Mouse (Mus musculus): ENCODE results near the gene Wipf2. TPM values are rescaled to one million over a fixed set of nuclear protein-coding genes. Genes with fewer than 3 reads are reported as not detected.
"Not testable (repeated sequence)": the region's sequence is repeated elsewhere in the genome, so short reads cannot be mapped to it uniquely, and the experiment has no call there.

Gene Wipf2
- total RNA-seq, 2 experiments from 2014 or later: 4.9 to 25.9 TPM

GRCm38 (mm10) chr11:98905583-98905982 lies 42.1 kb downstream of the Wipf2 start:
- ATAC-seq (ENCODE audit: poor library complexity, severe bottlenecking): no peak

- ATAC-seq (ENCODE audit: poor library complexity, severe bottlenecking): no peak
Observed at GRCm38 (mm10) chr11:98907063-98907436, 43.6 kb downstream of the Wipf2 start.

- ATAC-seq (ENCODE audit: poor library complexity, severe bottlenecking): peak; percentile 97
Observed at GRCm38 (mm10) chr11:98907437-98908173, 44.2 kb downstream of the Wipf2 start, which contains the start of gene Cdc6. Gene Cdc6 (plus strand): TSS chr11:98907801.

- ATAC-seq (ENCODE audit: poor library complexity, severe bottlenecking): 0 out of 2 replicates have a peak, but pooled peaks have one; percentile 24
Observed at GRCm38 (mm10) chr11:98909654-98910053, 46.2 kb downstream of the Wipf2 start.

- ATAC-seq (ENCODE audit: poor library complexity, severe bottlenecking): no peak
Observed at GRCm38 (mm10) chr11:98910415-98910814, 47.0 kb downstream of the Wipf2 start.

GRCm38 (mm10) chr11:98911498-98911897 lies 48.1 kb downstream of the Wipf2 start:
- no peak for ATAC-seq (ENCODE audit: poor library complexity, severe bottlenecking)

GRCm38 (mm10) chr11:98914196-98914595 lies 50.8 kb downstream of the Wipf2 start:
- no peak for ATAC-seq (ENCODE audit: poor library complexity, severe bottlenecking)

- ATAC-seq (ENCODE audit: poor library complexity, severe bottlenecking): not testable (repeated sequence)
Observed at GRCm38 (mm10) chr11:98916376-98916775, 52.9 kb downstream of the Wipf2 start.

- peak; percentile 25; the same call in 1 of the 2 replicates for ATAC-seq (ENCODE audit: poor library complexity, severe bottlenecking)
Observed at GRCm38 (mm10) chr11:98917428-98918005, 54.1 kb downstream of the Wipf2 start.

GRCm38 (mm10) chr11:98918231-98918630 lies 54.8 kb downstream of the Wipf2 start:
- peak; percentile 95 for ATAC-seq (ENCODE audit: poor library complexity, severe bottlenecking)

GRCm38 (mm10) chr11:98919009-98919408 lies 55.6 kb downstream of the Wipf2 start:
- no peak for ATAC-seq (ENCODE audit: poor library complexity, severe bottlenecking)

GRCm38 (mm10) chr11:98921813-98922212 lies 58.4 kb downstream of the Wipf2 start:
- not testable (repeated sequence) for ATAC-seq (ENCODE audit: poor library complexity, severe bottlenecking)

GRCm38 (mm10) chr11:98922307-98922706 lies 58.9 kb downstream of the Wipf2 start:
- ATAC-seq (ENCODE audit: poor library complexity, severe bottlenecking): peak; percentile 31

GRCm38 (mm10) chr11:98922851-98923711 lies 59.6 kb downstream of the Wipf2 start:
- ATAC-seq (ENCODE audit: poor library complexity, severe bottlenecking): not testable (repeated sequence)

- no peak for ATAC-seq (ENCODE audit: poor library complexity, severe bottlenecking)
Observed at GRCm38 (mm10) chr11:98924633-98925175, 61.3 kb downstream of the Wipf2 start.

GRCm38 (mm10) chr11:98925265-98925721 lies 61.9 kb downstream of the Wipf2 start:
- ATAC-seq (ENCODE audit: poor library complexity, severe bottlenecking): no peak

GRCm38 (mm10) chr11:98925868-98926311 lies 62.5 kb downstream of the Wipf2 start:
- peak; percentile 14; the same call in 1 of the 2 replicates for ATAC-seq (ENCODE audit: poor library complexity, severe bottlenecking)

GRCm38 (mm10) chr11:98926553-98926952 lies 63.1 kb downstream of the Wipf2 start:
- no peak for ATAC-seq (ENCODE audit: poor library complexity, severe bottlenecking)

GRCm38 (mm10) chr11:98927438-98928076 lies 64.1 kb downstream of the Wipf2 start, which contains the start of gene Rara:
Gene Rara (plus strand): TSS chr11:98927818.
- ATAC-seq (ENCODE audit: poor library complexity, severe bottlenecking): no peak

Data from megakaryocyte, adult 5-6 weeks (primary cell).